Mouse (Mus musculus): ENCODE data around the gene Rtn3.

- peak; percentile 91 for TF ChIP-seq CTCF (IDR thresholded peaks at IDR 0.05; ENCODE audit: low read depth)
- TF ChIP-seq EP300 (optimal IDR thresholded peaks at IDR 0.05): no peak
These were observed 45.8 kb upstream of the Rtn3 start for GRCm38 (mm10) chr19:7528639-7529428.
